Mouse (Mus musculus) embryonic fibroblast, embryonic 13.5 days (primary cell): ENCODE results near the gene Gm14409. TPM values are rescaled to one million over a fixed set of nuclear protein-coding genes. Genes with fewer than 3 reads are reported as not detected.
"Not testable (repeated sequence)": the region's sequence is repeated elsewhere in the genome, so short reads cannot be mapped to it uniquely, and the experiment has no call there.

ENCODE experiments used
- H3K27ac ChIP-seq: 2 replicates; pipeline ENCODE4 v1.5.1; 2012; ENCODE audit warnings: low read length, control low read depth, inconsistent platforms; ENCODE audit not compliant: insufficient read depth
- H3K4me1 ChIP-seq: 2 replicates; pipeline ENCODE4 v1.6.1; 2011; ENCODE audit warnings: low read length; ENCODE audit not compliant: control insufficient read depth, insufficient read depth
- H3K4me3 ChIP-seq: 2 replicates; pipeline ENCODE4 v1.5.1; 2011; ENCODE audit warnings: mild to moderate bottlenecking, control low read depth, low read length; ENCODE audit not compliant: insufficient read depth
- polyA plus RNA-seq: library from polyadenylated mRNA; stranded (reverse); fragments of >200 nt; gene quantifications from 2 replicates; pipeline ENCODE4 v1.2.4, GENCODE M21; 2011; ENCODE audit warnings: low read depth; ENCODE audit not compliant: missing spikeins, insufficient read length

Gene Gm14409
- 0.72 and 2.6 TPM in 2 replicates for polyA plus RNA-seq

- H3K4me3 ChIP-seq, H3K27ac ChIP-seq, H3K4me1 ChIP-seq: not testable (repeated sequence)
Observed at GRCm38 (mm10) chr2:177266936-177267335, at the start of gene Gm14409. Gm14409 (minus strand) TSS chr2:177267036.

GRCm38 (mm10) chr2:177309627-177310026, 42.8 kb upstream of the Gm14409 start:
- not testable (repeated sequence) for H3K4me1 ChIP-seq, H3K27ac ChIP-seq, H3K4me3 ChIP-seq

GRCm38 (mm10) chr2:177304980-177305379, 38.1 kb upstream of the Gm14409 start:
- H3K4me3 ChIP-seq, H3K4me1 ChIP-seq, H3K27ac ChIP-seq: not testable (repeated sequence)

- not testable (repeated sequence) for H3K4me1 ChIP-seq, H3K4me3 ChIP-seq, H3K27ac ChIP-seq
Observed at GRCm38 (mm10) chr2:177283701-177284100, 16.9 kb upstream of the Gm14409 start.

- H3K4me3 ChIP-seq, H3K4me1 ChIP-seq, H3K27ac ChIP-seq: not testable (repeated sequence)
Observed at GRCm38 (mm10) chr2:177277754-177278153, 10.9 kb upstream of the Gm14409 start.

GRCm38 (mm10) chr2:177272237-177272636, 5.4 kb upstream of the Gm14409 start:
- not testable (repeated sequence) for H3K27ac ChIP-seq, H3K4me3 ChIP-seq, H3K4me1 ChIP-seq

- not testable (repeated sequence) for H3K27ac ChIP-seq, H3K4me3 ChIP-seq, H3K4me1 ChIP-seq
Observed at GRCm38 (mm10) chr2:177247449-177247848, 19.4 kb downstream of the Gm14409 start.

- H3K4me3 ChIP-seq: not testable (repeated sequence)
Observed at GRCm38 (mm10) chr2:177230461-177230860, 36.4 kb downstream of the Gm14409 start.

More at GRCm38 (mm10) chr2:177230461-177230860, 36.4 kb downstream of the Gm14409 start:
- not testable (repeated sequence) for H3K4me1 ChIP-seq, H3K27ac ChIP-seq

Other genes with a start within 250 kb of the Gm14409 start
- gene Gm14401, start 192.7 kb downstream of the Gm14409 start, polyA plus RNA-seq: 0.85 TPM in 1 of 2 replicates, not detected in the other
- gene Gm14410, start 60.6 kb downstream of the Gm14409 start, polyA plus RNA-seq: 6.9 and 8.0 TPM in 2 replicates
- 0.60 and 0.63 TPM in 2 replicates for gene Gm14412, start 57.3 kb upstream of the Gm14409 start, polyA plus RNA-seq
- 5.1 and 7.5 TPM in 2 replicates for gene Gm14418, start 131.3 kb upstream of the Gm14409 start, polyA plus RNA-seq
- gene Zfp970, start 197.7 kb upstream of the Gm14409 start, polyA plus RNA-seq: 18.9 and 22.5 TPM in 2 replicates
- gene Gm14403, start 231.2 kb upstream of the Gm14409 start, polyA plus RNA-seq: 10.0 and 11.1 TPM in 2 replicates